Mouse (Mus musculus): ENCODE results near the gene Nufip1. TPM values are rescaled to one million over a fixed set of nuclear protein-coding genes. Genes with fewer than 3 reads are reported as not detected.

The Nufip1 gene
- total and polyA plus RNA-seq, 2 experiments from 2014 or later, result 13.8 to 14.4 TPM

GRCm38 (mm10) chr14:76175808-76176207 is 65.1 kb downstream of the Nufip1 start:
- WGBS, result 8% methylated on average over 5 of the region's 5 CpGs

GRCm38 (mm10) chr14:76177230-76177629 is 66.5 kb downstream of the Nufip1 start:
- Histone ChIP-seq H3K27ac (ENCODE audit: low read depth, low read length) (no peak overlapping the region), H3K4me2 (ENCODE audit: low read depth) (no peak overlapping the region), H3K4me1 (ENCODE audit: insufficient read depth) (no peaks in the 10 kb centered on the region), H3K4me3 (ENCODE audit: low read depth, low read length) (no peak overlapping the region), H3K36me3 (ENCODE audit: insufficient read depth) (no peaks in the 10 kb centered on the region), H3K9me3 (ENCODE audit: low read length) (no peaks in the 10 kb centered on the region), H3K27me3 (ENCODE audit: insufficient read depth, low read length) (no peaks in the 10 kb centered on the region), H3K9ac (no peak overlapping the region)
- ATAC-seq (no peak), DNase-seq (no peak)
- TF ChIP-seq CTCF (IDR thresholded peaks at IDR 0.05; ENCODE audit: low read depth), result no peak
- WGBS, result 98% methylated on average over 9 of the region's 9 CpGs

More at GRCm38 (mm10) chr14:76175808-76176207, 65.1 kb downstream of the Nufip1 start:
- no peak for ATAC-seq
- H3K9me3 ChIP-seq (ENCODE audit: low read length), result no peaks in the 10 kb centered on the region
- H3K4me1 ChIP-seq (ENCODE audit: insufficient read depth), result no peaks in the 10 kb centered on the region
- no peak for DNase-seq
- no peaks in the 10 kb centered on the region for H3K27me3 ChIP-seq (ENCODE audit: insufficient read depth, low read length)
- H3K36me3 ChIP-seq (ENCODE audit: insufficient read depth), result no peaks in the 10 kb centered on the region
- no peak overlapping the region for H3K4me3 ChIP-seq (ENCODE audit: low read depth, low read length)
- H3K9ac ChIP-seq, result no peak overlapping the region
- no peak overlapping the region for H3K4me2 ChIP-seq (ENCODE audit: low read depth)
- H3K27ac ChIP-seq (ENCODE audit: low read depth, low read length), result no peak overlapping the region
- no peak for TF ChIP-seq CTCF (IDR thresholded peaks at IDR 0.05; ENCODE audit: low read depth)

- no peak for ATAC-seq
Measured at GRCm38 (mm10) chr14:76178447-76178846, 67.8 kb downstream of the Nufip1 start.

GRCm38 (mm10) chr14:76179343-76179742 is 68.7 kb downstream of the Nufip1 start:
- TF ChIP-seq CTCF (IDR thresholded peaks at IDR 0.05; ENCODE audit: low read depth), result no peak
- Histone ChIP-seq H3K9me3 (ENCODE audit: low read length) (no peaks in the 10 kb centered on the region), H3K4me3 (ENCODE audit: low read depth, low read length) (no peak overlapping the region), H3K36me3 (ENCODE audit: insufficient read depth) (no peaks in the 10 kb centered on the region), H3K27me3 (ENCODE audit: insufficient read depth, low read length) (no peaks in the 10 kb centered on the region), H3K4me1 (ENCODE audit: insufficient read depth) (no peaks in the 10 kb centered on the region), H3K4me2 (ENCODE audit: low read depth) (no peak overlapping the region), H3K27ac (ENCODE audit: low read depth, low read length) (no peak overlapping the region), H3K9ac (no peak overlapping the region)
- no peak for ATAC-seq
- 89% methylated on average over 6 of the region's 6 CpGs for WGBS
- no peak for DNase-seq

More at GRCm38 (mm10) chr14:76178447-76178846, 67.8 kb downstream of the Nufip1 start:
- Histone ChIP-seq H3K4me2 (ENCODE audit: low read depth) (no peak overlapping the region), H3K27me3 (ENCODE audit: insufficient read depth, low read length) (no peaks in the 10 kb centered on the region), H3K4me3 (ENCODE audit: low read depth, low read length) (no peak overlapping the region), H3K9ac (no peak overlapping the region), H3K4me1 (ENCODE audit: insufficient read depth) (no peaks in the 10 kb centered on the region), H3K27ac (ENCODE audit: low read depth, low read length) (no peak overlapping the region), H3K36me3 (ENCODE audit: insufficient read depth) (no peaks in the 10 kb centered on the region), H3K9me3 (ENCODE audit: low read length) (no peaks in the 10 kb centered on the region)
- DNase-seq, result no peak
- WGBS, result 88% methylated on average over 2 of the region's 2 CpGs
- no peak for TF ChIP-seq CTCF (IDR thresholded peaks at IDR 0.05; ENCODE audit: low read depth)

GRCm38 (mm10) chr14:76185358-76185757 is 74.7 kb downstream of the Nufip1 start:
- H3K27ac ChIP-seq (ENCODE audit: low read depth, low read length), result no peak overlapping the region
- 86% methylated on average over 5 of the region's 5 CpGs for WGBS
- no peaks in the 10 kb centered on the region for H3K27me3 ChIP-seq (ENCODE audit: insufficient read depth, low read length)
- no peaks in the 10 kb centered on the region for H3K36me3 ChIP-seq (ENCODE audit: insufficient read depth)
- no peak for TF ChIP-seq CTCF (IDR thresholded peaks at IDR 0.05; ENCODE audit: low read depth)
- H3K4me1 ChIP-seq (ENCODE audit: insufficient read depth), result no peaks in the 10 kb centered on the region
- H3K4me3 ChIP-seq (ENCODE audit: low read depth, low read length), result no peak overlapping the region
- ATAC-seq (no peak), DNase-seq (no peak)
- no peak overlapping the region for H3K4me2 ChIP-seq (ENCODE audit: low read depth)
- H3K9me3 ChIP-seq (ENCODE audit: low read length), result no peaks in the 10 kb centered on the region
- no peak overlapping the region for H3K9ac ChIP-seq

- Histone ChIP-seq H3K4me2 (ENCODE audit: low read depth) (no peak overlapping the region), H3K36me3 (ENCODE audit: insufficient read depth) (no peaks in the 10 kb centered on the region), H3K27ac (ENCODE audit: low read depth, low read length) (no peak overlapping the region), H3K9me3 (ENCODE audit: low read length) (no peaks in the 10 kb centered on the region), H3K9ac (no peak overlapping the region), H3K4me3 (ENCODE audit: low read depth, low read length) (no peak overlapping the region), H3K27me3 (ENCODE audit: insufficient read depth, low read length) (no peaks in the 10 kb centered on the region), H3K4me1 (ENCODE audit: insufficient read depth) (no peaks in the 10 kb centered on the region)
- DNase-seq (no peak), ATAC-seq (no peak)
- TF ChIP-seq CTCF (IDR thresholded peaks at IDR 0.05; ENCODE audit: low read depth), result no peak
- WGBS, result 74% methylated on average over 4 of the region's 4 CpGs
Measured at GRCm38 (mm10) chr14:76186299-76186698, 75.6 kb downstream of the Nufip1 start.

Other genes with a start within 250 kb of the Nufip1 start
- gene Kctd4, start 155.9 kb upstream of the Nufip1 start, total RNA-seq (2014; rRNA removed), result 18.6 and 25.6 TPM in 2 replicates
- gene Kctd4, start 155.9 kb upstream of the Nufip1 start, polyA plus RNA-seq (2015; fragmentation: Nextera tagmentation; extraction: Ambion mirVana), result 13.1 and 14.2 TPM in 2 replicates
- gene Gtf2f2, start 100.0 kb upstream of the Nufip1 start, total RNA-seq (2014; rRNA removed), result 41.5 and 43.8 TPM in 2 replicates
- 47.6 and 54.9 TPM in 2 replicates for gene Gtf2f2, start 100.0 kb upstream of the Nufip1 start, polyA plus RNA-seq (2015; fragmentation: Nextera tagmentation; extraction: Ambion mirVana)
- gene Gpalpp1, start 131 bp upstream of the Nufip1 start, total RNA-seq (2014; rRNA removed), result 24.6 and 25.0 TPM in 2 replicates
- gene Gpalpp1, start 131 bp upstream of the Nufip1 start, polyA plus RNA-seq (2015; fragmentation: Nextera tagmentation; extraction: Ambion mirVana), result 6.8 and 9.3 TPM in 2 replicates